Mouse (Mus musculus) embryonic fibroblast, embryonic 13.5 days (primary cell): ENCODE measurements at regions not wholly inside any gene's neighbourhood (a gene's known extent, or its start where the extent isn't known, plus 50 kb on each side); places are given as distances from the start of the nearest gene placed in this dataset.

Source experiments
- CTCF ChIP-seq: IDR thresholded peaks from 2 replicates; pipeline ENCODE4 v1.5.1; 2011; ENCODE audit warnings: mild to moderate bottlenecking, control low read depth, low read length, moderate library complexity, borderline replicate concordance; ENCODE audit not compliant: insufficient read depth
- POLR2A ChIP-seq: IDR thresholded peaks from 2 replicates; pipeline ENCODE4 v1.6.1; 2011; ENCODE audit warnings: low read depth, mild to moderate bottlenecking, control low read depth, low read length, moderate library complexity

DNA sequence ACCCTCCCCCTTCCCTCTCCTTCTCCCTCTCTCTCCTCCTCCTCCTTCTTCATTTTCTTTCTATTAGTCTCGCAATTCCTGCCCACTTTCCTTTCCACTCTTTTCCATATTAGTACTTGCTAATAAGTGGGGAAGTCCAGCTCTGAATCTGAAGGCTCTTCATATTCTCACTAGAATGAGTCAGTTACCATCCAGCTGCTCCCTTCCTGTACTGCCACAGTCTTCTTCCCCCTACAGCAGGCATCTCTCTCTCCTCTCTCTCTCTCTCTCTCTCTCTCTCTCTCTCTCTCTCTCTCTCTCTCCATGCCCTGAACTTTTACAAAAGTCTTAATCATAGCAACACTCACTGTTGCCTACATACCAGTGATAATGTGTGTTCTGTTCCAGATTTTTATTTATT lies 226.6 kb upstream of the Pter start:
- TF ChIP-seq CTCF (no peak), POLR2A (no peak)
